Mouse (Mus musculus) brown adipose tissue, adult 24 weeks (tissue): ENCODE data around the gene Ccl17. TPM values are rescaled to one million over a fixed set of nuclear protein-coding genes. Genes with fewer than 3 reads are reported as not detected.
A peak's percentile ranks its signal among the peaks of the same experiment; 100 is the strongest.
"Not testable (repeated sequence)": the region's sequence is repeated elsewhere in the genome, so short reads cannot be mapped to it uniquely, and the experiment has no call there.

ENCODE experiments used
- H3K27ac ChIP-seq: fragments of 200-500 bp; replicated peaks from 2 replicates; pipeline ENCODE4 v1.5.1; 2012; ENCODE audit warnings: low read depth, mild to moderate bottlenecking, low read length
- H3K4me1 ChIP-seq: fragments of 200-500 bp; 2 replicates; pipeline ENCODE4 v1.6.1; 2012; ENCODE audit warnings: low read length, mixed read lengths; ENCODE audit not compliant: control insufficient read depth, insufficient read depth, insufficient read length
- H3K4me3 ChIP-seq: fragments of 200-500 bp; 2 replicates; pipeline ENCODE4 v1.5.1; 2012; ENCODE audit warnings: low read depth, mild to moderate bottlenecking, low read length, moderate library complexity; ENCODE audit not compliant: insufficient read depth
- polyA plus RNA-seq: library from polyadenylated mRNA; stranded (reverse); fragments of >200 nt; gene quantifications from 2 replicates; pipeline ENCODE4 v1.2.4, GENCODE M21; 2012; ENCODE audit not compliant: missing spikeins, insufficient read depth, insufficient read length

Ccl17 gene
- polyA plus RNA-seq, 1 experiment: not detected

DNA sequence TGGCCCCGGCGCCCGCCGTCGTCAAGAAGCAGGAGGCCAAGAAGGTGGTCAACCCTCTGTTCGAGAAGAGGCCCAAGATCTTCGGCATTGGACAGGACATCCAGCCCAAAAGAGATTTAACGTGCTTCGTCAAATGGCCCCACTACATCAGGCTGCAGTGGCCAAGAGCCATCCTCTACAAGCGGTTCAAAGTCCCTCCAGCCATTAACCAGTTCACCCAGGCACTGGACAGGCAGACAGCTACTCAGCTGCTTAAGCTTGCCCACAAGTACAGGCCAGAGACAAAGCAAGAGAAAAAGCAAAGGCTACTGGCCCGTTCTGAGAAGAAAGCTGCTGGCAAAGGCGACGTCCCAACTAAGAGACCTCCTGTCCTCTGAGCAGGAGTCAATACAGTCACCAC is 25.5 kb downstream of the Ccl17 start:
- H3K27ac ChIP-seq: peak overlapping the region; percentile 69
- not testable (repeated sequence) for H3K4me1 ChIP-seq
- H3K4me3 ChIP-seq: peak overlapping the region; percentile 71

DNA sequence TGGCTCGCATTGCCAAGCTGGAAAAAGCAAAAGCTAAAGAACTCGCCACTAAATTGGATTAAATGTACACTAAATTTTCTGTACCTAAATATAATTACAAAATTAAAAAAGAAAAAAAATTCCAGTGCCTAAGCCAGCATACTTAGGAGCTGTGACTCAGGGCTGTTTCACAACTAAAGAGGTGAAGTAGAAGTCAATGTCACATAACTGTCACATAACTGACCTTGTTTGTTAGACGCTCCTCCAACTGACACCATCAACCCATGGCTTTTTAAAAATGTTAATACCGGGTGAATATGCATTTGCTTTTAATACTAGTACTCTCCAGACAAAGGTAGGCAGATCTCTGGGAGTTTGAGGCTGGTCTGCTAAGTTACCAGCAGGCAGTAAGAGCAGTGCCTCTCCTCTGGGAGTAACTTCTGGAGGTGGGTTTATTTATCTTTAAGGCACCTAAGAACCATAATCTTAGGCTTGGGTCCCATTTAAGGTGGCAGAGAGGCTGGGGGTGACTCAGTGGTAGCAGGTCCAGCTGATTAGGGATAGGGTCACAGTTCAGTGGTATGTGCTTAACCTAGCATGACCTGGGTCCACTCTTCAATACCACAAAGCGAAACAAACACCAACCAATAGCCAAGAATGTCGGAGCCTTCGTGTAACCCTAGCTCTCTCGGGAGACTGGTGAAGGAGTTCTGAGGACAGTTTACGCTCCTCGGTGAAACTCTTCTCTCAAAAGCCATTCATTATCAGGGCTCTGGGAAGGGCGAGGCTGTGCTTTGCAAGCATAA is 26.4 kb downstream of the Ccl17 start:
- Histone ChIP-seq H3K27ac (peak overlapping the region; percentile 96), H3K4me3 (peak overlapping the region; percentile 71)

DNA sequence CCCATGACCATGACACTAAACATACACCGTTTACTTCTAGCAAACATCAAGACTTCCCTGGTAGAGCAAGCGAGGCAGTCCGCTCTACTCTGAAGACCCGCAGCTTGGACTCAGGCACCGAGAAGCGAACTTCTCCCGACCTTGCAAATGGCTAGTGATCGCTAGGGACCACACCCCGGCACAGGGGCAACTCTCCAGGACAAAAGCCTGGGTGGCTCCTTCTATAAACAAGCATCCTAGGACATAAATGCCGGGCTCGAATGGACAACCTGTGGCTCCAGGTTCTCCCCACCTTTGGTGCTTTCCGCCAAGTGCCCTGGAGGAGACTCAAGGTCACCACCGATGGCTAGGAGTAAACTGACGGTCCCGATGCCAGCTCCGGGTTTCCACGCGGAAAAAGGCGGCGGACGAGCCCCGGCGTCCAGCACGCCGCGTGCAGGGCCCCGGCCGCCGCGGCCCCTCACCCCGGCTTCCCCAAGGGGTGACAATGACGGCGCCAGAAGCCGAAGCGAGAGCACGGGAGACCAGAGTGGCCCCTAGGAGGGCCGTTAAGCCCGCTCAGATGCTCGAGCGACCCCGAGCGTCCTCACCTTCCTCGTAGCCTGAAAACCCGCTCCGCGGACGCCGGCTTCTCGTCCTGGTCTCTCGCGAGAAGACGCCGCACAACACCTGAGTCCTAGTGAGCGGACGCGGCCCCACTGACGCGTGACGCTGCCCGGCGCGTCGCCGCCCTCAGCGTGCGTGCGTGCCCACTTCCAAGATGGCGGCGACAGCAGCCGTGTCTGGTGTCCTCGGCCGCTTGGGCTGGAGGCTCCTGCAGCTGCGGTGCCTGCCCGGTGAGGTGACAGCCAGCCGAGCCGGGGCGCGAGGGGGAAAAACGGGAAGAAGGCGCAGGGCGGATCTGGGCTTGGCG is 27.7 kb downstream of the Ccl17 start, which contains the start of the genes Coq9 and Ciapin1:
Gene Coq9, plus strand, starts transcription at position 660 of the 913 bp plus-strand sequence.
Gene Ciapin1, minus strand, starts transcription at position 697 of the 913 bp plus-strand sequence.
- Histone ChIP-seq H3K27ac (peak within 1 kb of the TSS; percentile 97), H3K4me3 (peak within 1 kb of the TSS; percentile 84), H3K4me1 (no peaks in the 10 kb centered on the region)

More for the DNA sequence above, 26.4 kb downstream of the Ccl17 start:
- no peaks in the 10 kb centered on the region for H3K4me1 ChIP-seq

DNA sequence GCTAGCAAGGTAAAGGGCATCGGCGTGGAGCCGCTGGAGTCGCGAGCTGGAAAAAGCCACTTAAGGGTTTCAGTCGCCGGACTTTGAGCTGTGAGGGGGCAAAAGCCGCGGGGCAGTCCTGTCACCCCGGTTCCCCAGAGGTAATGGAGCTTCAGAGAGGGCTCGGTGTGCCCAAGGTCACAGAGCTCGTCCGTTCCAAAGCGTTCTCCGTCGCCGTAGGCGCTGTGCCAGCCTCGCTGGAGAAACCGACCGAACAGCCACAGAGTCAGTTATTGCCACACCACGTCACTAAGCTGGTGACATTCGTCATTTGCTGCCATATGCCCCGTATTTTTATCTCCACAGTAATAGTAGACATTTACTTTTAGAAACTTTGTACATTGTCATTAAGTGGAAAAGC is 28.3 kb downstream of the Ccl17 start:
- Histone ChIP-seq H3K4me3 (peak overlapping the region; percentile 84), H3K27ac (peak overlapping the region; percentile 97), H3K4me1 (no peaks in the 10 kb centered on the region)

DNA sequence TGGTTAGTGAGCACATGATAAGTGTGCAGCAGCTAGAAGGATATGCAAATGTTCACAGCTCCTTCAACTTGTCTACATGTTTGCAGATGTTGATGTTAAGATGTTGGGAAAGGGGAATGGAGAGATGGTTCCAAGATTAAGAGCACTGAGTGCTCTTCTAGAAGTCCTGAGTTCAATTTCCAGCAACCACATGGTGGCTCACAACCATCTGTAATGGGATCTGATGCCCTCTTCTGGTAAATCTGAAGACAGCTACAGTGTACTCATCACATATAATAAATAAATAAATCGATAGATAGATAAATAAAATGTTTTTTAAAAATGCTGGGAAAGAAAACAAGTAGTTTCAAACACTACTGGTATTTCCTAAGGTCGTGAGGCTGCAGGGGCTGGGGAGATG is 30.9 kb downstream of the Ccl17 start:
- Histone ChIP-seq H3K4me1 (no peaks in the 10 kb centered on the region), H3K27ac (no peak overlapping the region), H3K4me3 (no peak overlapping the region)

DNA sequence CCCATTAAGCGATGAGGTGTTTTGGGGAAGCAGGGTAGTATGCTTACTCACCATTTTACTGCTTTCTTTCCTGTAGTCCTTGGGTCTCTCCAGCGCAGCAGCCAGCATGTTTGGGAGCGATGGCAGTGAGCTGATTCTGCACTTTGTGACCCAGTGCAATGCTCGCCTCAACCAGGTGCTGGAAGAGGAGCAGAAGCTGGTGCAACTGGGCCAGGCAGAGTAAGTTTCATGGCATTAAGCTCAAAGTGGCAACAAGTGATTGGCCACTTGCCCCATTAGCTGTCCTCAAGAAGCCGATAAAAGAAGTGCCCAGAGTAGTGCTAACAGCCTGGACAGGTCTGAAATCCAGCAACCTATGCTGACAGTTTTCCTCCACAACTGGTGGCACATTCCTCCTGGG is 39.8 kb downstream of the Ccl17 start:
- peaks cover 4% of the 10 kb centered on the region; the same call in 1 of the 2 replicates for H3K4me1 ChIP-seq
- H3K4me3 ChIP-seq: no peak overlapping the region
- 0 out of 2 replicates have a peak overlapping the region, but pooled peaks have one; percentile 6 for H3K27ac ChIP-seq

DNA sequence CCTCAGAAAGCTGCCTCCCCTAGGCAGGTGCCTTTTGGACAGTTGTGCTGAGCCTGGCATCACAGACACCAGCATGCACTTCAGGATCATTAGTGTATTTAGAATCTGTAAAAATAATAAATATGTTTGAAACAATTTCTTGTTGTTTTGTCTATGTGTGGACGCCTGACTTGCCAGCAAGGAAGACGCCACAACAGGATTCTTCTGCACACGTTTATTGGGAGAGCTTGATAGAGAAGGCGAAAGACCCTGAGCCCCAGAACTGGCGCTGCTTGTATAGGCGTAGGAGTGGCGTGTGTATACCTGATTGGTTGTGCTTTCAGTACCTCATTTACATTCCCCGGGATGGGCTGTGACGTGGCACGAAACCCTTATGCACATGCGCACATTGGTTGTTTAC is 44.5 kb downstream of the Ccl17 start:
- not testable (repeated sequence) for H3K4me3 ChIP-seq, H3K27ac ChIP-seq

DNA sequence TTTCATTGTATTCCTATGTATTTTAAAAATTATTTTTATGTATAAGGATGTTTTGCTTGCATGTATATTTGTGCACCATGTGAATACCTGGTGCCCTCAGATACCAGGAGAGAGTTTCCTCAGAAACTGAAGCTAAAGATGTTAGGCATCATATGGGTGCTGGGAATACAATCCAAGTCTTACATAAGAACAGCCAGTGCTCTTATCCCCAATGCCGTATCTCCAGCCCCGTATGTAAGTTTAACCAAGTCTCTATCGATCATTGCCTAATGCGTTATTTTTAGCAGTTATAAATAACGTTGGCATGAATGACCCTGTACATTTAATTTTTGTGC is 46.7 kb downstream of the Ccl17 start:
- Histone ChIP-seq H3K4me3 (no peak overlapping the region), H3K27ac (no peak overlapping the region), H3K4me1 (no peaks in the 10 kb centered on the region)

More for the DNA sequence above, 44.5 kb downstream of the Ccl17 start:
- not testable (repeated sequence) for H3K4me1 ChIP-seq

DNA sequence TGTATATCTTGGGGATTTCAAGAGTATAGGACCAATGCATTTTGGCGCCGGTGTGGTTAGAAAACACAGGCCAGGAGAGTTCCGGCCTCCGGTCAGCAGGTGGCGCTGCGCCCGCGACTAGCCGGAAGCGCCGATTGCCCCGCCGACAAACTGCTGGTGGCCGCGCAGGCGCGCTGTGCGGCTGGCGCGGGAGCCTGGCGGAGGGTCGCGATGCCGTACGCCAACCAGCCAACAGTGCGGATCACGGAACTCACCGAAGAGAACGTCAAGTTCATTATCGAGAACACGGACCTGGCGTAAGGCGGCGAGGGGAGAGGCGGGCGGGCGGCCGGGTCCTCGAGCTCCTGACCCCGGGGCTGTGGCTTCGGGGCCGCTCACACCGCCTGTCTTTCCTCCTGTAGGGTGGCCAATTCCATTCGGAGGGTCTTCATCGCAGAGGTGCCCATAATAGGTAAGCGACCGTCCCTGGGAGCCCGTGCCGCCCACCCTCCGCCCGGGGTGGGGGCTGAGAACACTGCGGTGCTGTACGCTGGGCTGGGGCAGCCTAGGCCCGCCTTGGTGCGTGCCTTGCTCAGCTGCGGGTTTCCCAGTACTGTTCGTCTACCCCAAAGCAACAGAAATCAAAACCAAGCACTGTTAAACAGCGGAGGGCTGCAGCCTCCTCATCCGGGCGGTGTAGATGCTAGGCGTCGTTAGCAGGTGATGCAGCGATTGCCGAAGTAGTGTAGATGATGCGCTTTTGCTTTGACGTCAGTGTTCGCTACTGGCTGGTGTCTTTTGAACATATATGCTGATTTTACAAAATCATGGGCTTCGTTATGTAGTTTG is 47.3 kb downstream of the Ccl17 start, which contains the start of gene Polr2c:
Gene Polr2c, plus strand, starts transcription at position 105 of the 828 bp plus-strand sequence.
- Histone ChIP-seq H3K4me1 (0 out of 2 replicates have a peak, but pooled peaks cover under 1% of the 10 kb centered on the region), H3K4me3 (peak within 1 kb of the TSS; percentile 85), H3K27ac (peak within 1 kb of the TSS; percentile 61)

DNA sequence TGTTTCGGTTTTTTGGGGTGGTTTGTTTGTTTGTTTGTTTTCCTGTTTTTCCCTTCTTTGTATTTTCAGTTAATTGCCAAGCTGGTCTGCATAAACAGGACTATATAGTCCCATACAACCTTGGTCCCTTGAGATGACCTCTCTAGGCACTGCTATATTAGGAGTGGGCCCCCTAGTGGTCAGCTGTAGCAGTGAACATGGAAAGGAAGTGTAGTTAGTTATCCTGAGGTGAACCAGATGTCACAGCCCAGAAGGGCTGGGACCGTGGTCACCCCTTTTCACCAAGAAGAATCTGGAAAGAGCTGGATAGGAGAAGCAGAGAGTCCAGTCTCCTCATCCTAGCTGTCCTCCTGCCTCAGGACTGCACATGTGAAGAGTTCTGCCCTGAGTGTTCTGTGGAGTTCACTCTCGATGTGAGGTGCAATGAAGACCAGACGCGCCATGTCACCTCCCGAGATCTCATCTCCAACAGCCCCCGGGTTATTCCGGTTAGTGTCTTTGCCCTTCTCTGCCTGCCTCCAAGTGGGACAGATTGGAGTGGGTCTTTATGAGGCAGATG is 51.2 kb downstream of the Ccl17 start:
- no peak overlapping the region for H3K4me3 ChIP-seq
- H3K4me1 ChIP-seq: 0 out of 2 replicates have a peak, but pooled peaks cover 2% of the 10 kb centered on the region
- H3K27ac ChIP-seq: no peak overlapping the region

Other genes starting within 250 kb of the Ccl17 start
- gene Rspry1, start 208.5 kb upstream of the Ccl17 start, polyA plus RNA-seq: 13.9 and 15.6 TPM in 2 replicates
- gene Fam192a, start 208.5 kb upstream of the Ccl17 start, polyA plus RNA-seq: 31.0 and 41.0 TPM in 2 replicates
- gene Arl2bp, start 143.9 kb upstream of the Ccl17 start, polyA plus RNA-seq: 36.3 and 47.8 TPM in 2 replicates
- gene Pllp, start 114.2 kb upstream of the Ccl17 start, polyA plus RNA-seq: 1.6 and 1.9 TPM in 2 replicates
- gene Ccl22, start 64.9 kb upstream of the Ccl17 start, polyA plus RNA-seq: not detected in 2 replicates
- gene Cx3cl1, start 38.4 kb upstream of the Ccl17 start, polyA plus RNA-seq: 1.7 and 2.2 TPM in 2 replicates
- gene Coq9, start 27.9 kb downstream of the Ccl17 start, polyA plus RNA-seq: 313 and 387 TPM in 2 replicates
- 61.4 and 80.8 TPM in 2 replicates for gene Ciapin1, start 27.9 kb downstream of the Ccl17 start, polyA plus RNA-seq
- gene Polr2c, start 47.0 kb downstream of the Ccl17 start, polyA plus RNA-seq: 55.0 and 64.8 TPM in 2 replicates
- gene Dok4, start 65.9 kb downstream of the Ccl17 start, polyA plus RNA-seq: 3.8 and 8.4 TPM in 2 replicates
- gene Ccdc102a, start 107.6 kb downstream of the Ccl17 start, polyA plus RNA-seq: 1.2 and 1.5 TPM in 2 replicates
- not detected in 2 replicates for gene Adgrg5, start 113.2 kb downstream of the Ccl17 start, polyA plus RNA-seq
- 7.4 and 18.4 TPM in 2 replicates for gene Adgrg1, start 164.3 kb downstream of the Ccl17 start, polyA plus RNA-seq
- not detected in 2 replicates for gene Adgrg3, start 207.2 kb downstream of the Ccl17 start, polyA plus RNA-seq
- gene Drc7, start 244.7 kb downstream of the Ccl17 start, polyA plus RNA-seq: not detected in 2 replicates